Mouse (Mus musculus): ENCODE results near the gene Gm11115. TPM values are rescaled to one million over a fixed set of nuclear protein-coding genes. Genes with fewer than 3 reads are reported as not detected.

Gm11115 gene
- not detected in 2 replicates for polyA plus RNA-seq (2012; rRNA removed)

DNA sequence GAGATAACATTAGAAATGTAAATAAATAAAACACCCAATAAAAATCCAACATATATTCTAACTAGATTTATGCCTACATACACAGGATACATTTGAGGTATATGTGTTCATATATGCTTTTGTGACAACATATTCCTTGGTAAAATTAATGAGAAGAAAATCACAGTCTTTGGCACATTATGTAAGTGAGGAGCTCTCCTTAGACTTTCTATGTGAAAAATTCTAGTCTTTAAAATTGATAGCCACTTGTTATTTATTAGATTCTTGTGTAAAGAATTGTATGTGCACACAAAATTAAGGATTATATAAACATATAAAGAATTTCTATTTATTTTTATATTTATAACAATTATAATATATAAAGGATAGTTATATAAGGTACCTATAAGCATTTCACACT lies at the start of gene Gm11115:
Gene Gm11115, minus strand, starts transcription at position 101 of the 400 bp plus-strand sequence.
- Histone ChIP-seq H3K4me3 (replicated peaks; ENCODE audit: extremely low read depth, low read depth, low read length) (no peak within 1 kb of the TSS), H3K4me1 (ENCODE audit: control insufficient read depth, insufficient read depth, low read length) (no peaks in the 10 kb centered on the region)
- DNase-seq, result no peak
- no peak for TF ChIP-seq CTCF (IDR thresholded peaks at IDR 0.05; ENCODE audit: insufficient read depth, low read length)
- TF ChIP-seq POLR2A (IDR thresholded peaks at IDR 0.05; ENCODE audit: borderline replicate concordance, extremely low read depth, low read depth, low read length), result no peak

DNA sequence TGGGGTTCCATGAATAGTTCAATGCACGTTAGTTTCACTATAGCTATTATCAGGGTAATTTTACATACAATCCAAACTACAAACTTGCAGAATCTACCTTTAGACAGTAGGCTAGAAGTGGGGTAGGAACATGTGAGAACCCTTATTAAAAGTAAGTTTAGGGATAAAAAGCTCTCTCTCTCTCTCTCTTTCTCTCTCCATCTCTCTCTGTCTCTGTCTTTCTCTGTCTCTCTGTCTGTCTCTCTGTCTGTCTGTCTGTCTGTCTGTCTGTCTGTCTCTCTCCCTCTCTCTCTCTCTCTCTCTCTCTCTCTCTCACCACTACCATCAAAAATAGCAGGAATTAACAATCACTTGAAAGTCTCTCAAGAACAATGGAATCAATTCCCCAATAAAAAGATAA lies 42.5 kb downstream of the Gm11115 start, which contains the start of gene Gm11116:
Gene Gm11116, minus strand, starts transcription at position 101 of the 400 bp plus-strand sequence.
- TF ChIP-seq CTCF (IDR thresholded peaks at IDR 0.05; ENCODE audit: insufficient read depth, low read length), result no peak
- no peak for TF ChIP-seq POLR2A (IDR thresholded peaks at IDR 0.05; ENCODE audit: borderline replicate concordance, extremely low read depth, low read depth, low read length)
- Histone ChIP-seq H3K4me3 (replicated peaks; ENCODE audit: extremely low read depth, low read depth, low read length) (no peak within 1 kb of the TSS), H3K4me1 (ENCODE audit: control insufficient read depth, insufficient read depth, low read length) (no peaks in the 10 kb centered on the region)
- no peak for DNase-seq
- WGBS, result 67% methylated on average over 1 of the region's 1 CpGs

Other genes starting within 250 kb of the Gm11115 start
- gene Csn3, start 228.5 kb downstream of the Gm11115 start, polyA plus RNA-seq (2012; rRNA removed), result not detected in 2 replicates
- gene 2310003L06Rik, start 184.6 kb downstream of the Gm11115 start, polyA plus RNA-seq (2012; rRNA removed), result not detected in 2 replicates
- not detected in 2 replicates for gene Gm28434, start 184.6 kb downstream of the Gm11115 start, polyA plus RNA-seq (2012; rRNA removed)
- not detected in 2 replicates for gene Cabs1, start 174.7 kb downstream of the Gm11115 start, polyA plus RNA-seq (2012; rRNA removed)
- not detected in 2 replicates for gene Smr3a, start 151.6 kb downstream of the Gm11115 start, polyA plus RNA-seq (2012; rRNA removed)
- gene Smr2, start 67.5 kb downstream of the Gm11115 start, polyA plus RNA-seq (2012; rRNA removed), result not detected in 2 replicates
- not detected in 2 replicates for gene Gm11116, start 42.6 kb downstream of the Gm11115 start, polyA plus RNA-seq (2012; rRNA removed)
- not detected in 2 replicates for gene Gm7714, start 114.8 kb upstream of the Gm11115 start, polyA plus RNA-seq (2012; rRNA removed)
- not detected in 2 replicates for gene Prol1, start 163.2 kb upstream of the Gm11115 start, polyA plus RNA-seq (2012; rRNA removed)
- gene Amtn, start 222.0 kb upstream of the Gm11115 start, polyA plus RNA-seq (2012; rRNA removed), result 0.69 and 0.75 TPM in 2 replicates